Mouse (Mus musculus): ENCODE measurements around the gene Zfp39. TPM values are rescaled to one million over a fixed set of nuclear protein-coding genes. Genes with fewer than 3 reads are reported as not detected.

Zfp39 gene
- polyA plus RNA-seq, 2 experiments = 6.4 to 7.7 TPM

- ATAC-seq (ENCODE audit: low FRiP score, low read depth) = no peak
- no peaks in the 10 kb centered on the region for H3K27me3 ChIP-seq (ENCODE audit: control insufficient read depth, insufficient read depth, low read length)
- H3K4me1 ChIP-seq (ENCODE audit: control insufficient read depth, insufficient read depth, low read length) = no peaks in the 10 kb centered on the region
- H3K4me3 ChIP-seq (replicated peaks; ENCODE audit: low read length) = no peak overlapping the region
- WGBS = 78% methylated on average over 8 of the region's 8 CpGs
- no peak overlapping the region for H3K4me2 ChIP-seq (replicated peaks; ENCODE audit: low read depth, low read length, severe bottlenecking)
- H3K36me3 ChIP-seq (ENCODE audit: control insufficient read depth, insufficient read depth, low read length) = peaks cover 32% of the 10 kb centered on the region
- TF ChIP-seq POLR2A (IDR thresholded peaks at IDR 0.05; ENCODE audit: borderline replicate concordance, extremely low read depth, insufficient read depth, insufficient read length) = no peak
- DNase-seq (ENCODE audit: low spot score) = no peak
- H3K9ac ChIP-seq (ENCODE audit: low read depth, low read length, severe bottlenecking) = no peak overlapping the region
- no peak overlapping the region for H3K27ac ChIP-seq (replicated peaks; ENCODE audit: low read depth, low read length)
- no peaks in the 10 kb centered on the region for H3K9me3 ChIP-seq (ENCODE audit: control insufficient read depth, low read length)
Measured at GRCm38 (mm10) chr11:58883756-58884155, 20.3 kb downstream of the Zfp39 start.

DNA sequence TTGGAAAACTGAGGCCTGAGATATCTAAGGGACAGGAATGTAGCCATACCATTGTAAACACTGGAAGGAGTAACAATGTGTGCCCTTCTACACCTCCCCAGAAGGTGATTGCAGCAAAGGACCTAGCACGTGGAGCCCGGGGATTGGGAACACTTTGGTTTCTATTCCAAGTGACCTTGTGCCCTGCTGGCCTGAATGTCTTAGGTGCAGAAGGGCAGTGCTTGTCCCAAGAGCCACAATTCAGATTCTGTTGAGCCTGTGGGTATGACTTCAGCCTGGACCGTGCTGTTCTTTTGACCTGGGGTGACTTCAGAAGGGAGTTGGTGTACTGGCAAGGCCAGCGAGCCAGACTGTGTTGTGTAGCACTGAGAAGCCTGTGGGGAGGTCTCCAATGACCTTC, 33.1 kb downstream of the Zfp39 start:
- Histone ChIP-seq H3K9me3 (ENCODE audit: control insufficient read depth, low read length) (no peaks in the 10 kb centered on the region), H3K4me1 (ENCODE audit: control insufficient read depth, insufficient read depth, low read length) (peaks cover 8% of the 10 kb centered on the region; the same call in 1 of the 2 replicates), H3K36me3 (ENCODE audit: control insufficient read depth, insufficient read depth, low read length) (peaks cover 10% of the 10 kb centered on the region; the same call in 1 of the 2 replicates), H3K9ac (ENCODE audit: low read depth, low read length, severe bottlenecking) (no peak overlapping the region), H3K4me2 (replicated peaks; ENCODE audit: low read depth, low read length, severe bottlenecking) (no peak overlapping the region), H3K27ac (replicated peaks; ENCODE audit: low read depth, low read length) (no peak overlapping the region), H3K27me3 (ENCODE audit: control insufficient read depth, insufficient read depth, low read length) (no peaks in the 10 kb centered on the region), H3K4me3 (replicated peaks; ENCODE audit: low read length) (no peak overlapping the region)
- ATAC-seq (ENCODE audit: low FRiP score, low read depth) (no peak), DNase-seq (ENCODE audit: low spot score) (no peak)
- no peak for TF ChIP-seq POLR2A (IDR thresholded peaks at IDR 0.05; ENCODE audit: borderline replicate concordance, extremely low read depth, insufficient read depth, insufficient read length)
- 78% methylated on average over 4 of the region's 4 CpGs for WGBS

GRCm38 (mm10) chr11:58867954-58868330, 36.1 kb downstream of the Zfp39 start:
- Histone ChIP-seq H3K4me1 (ENCODE audit: control insufficient read depth, insufficient read depth, low read length) (peaks cover 8% of the 10 kb centered on the region; the same call in 1 of the 2 replicates), H3K4me2 (replicated peaks; ENCODE audit: low read depth, low read length, severe bottlenecking) (peak overlapping the region; percentile 54), H3K9me3 (ENCODE audit: control insufficient read depth, low read length) (no peaks in the 10 kb centered on the region), H3K27me3 (ENCODE audit: control insufficient read depth, insufficient read depth, low read length) (no peaks in the 10 kb centered on the region), H3K27ac (replicated peaks; ENCODE audit: low read depth, low read length) (no peak overlapping the region), H3K36me3 (ENCODE audit: control insufficient read depth, insufficient read depth, low read length) (0 out of 2 replicates have a peak, but pooled peaks cover 5% of the 10 kb centered on the region), H3K4me3 (replicated peaks; ENCODE audit: low read length) (peak overlapping the region; percentile 63), H3K9ac (ENCODE audit: low read depth, low read length, severe bottlenecking) (peak overlapping the region; percentile 79)
- no peak for DNase-seq (ENCODE audit: low spot score)
- 71% methylated on average over 6 of the region's 6 CpGs for WGBS
- no peak for TF ChIP-seq POLR2A (IDR thresholded peaks at IDR 0.05; ENCODE audit: borderline replicate concordance, extremely low read depth, insufficient read depth, insufficient read length)
- ATAC-seq (ENCODE audit: low FRiP score, low read depth) = no peak

GRCm38 (mm10) chr11:58867039-58867953, 36.7 kb downstream of the Zfp39 start, which contains the start of gene 2810021J22Rik:
TSS of gene 2810021J22Rik (plus strand) at chr11:58867216.
- peak; percentile 81 for DNase-seq (ENCODE audit: low spot score)
- Histone ChIP-seq H3K9ac (ENCODE audit: low read depth, low read length, severe bottlenecking) (peak within 1 kb of the TSS; percentile 79), H3K9me3 (ENCODE audit: control insufficient read depth, low read length) (no peaks in the 10 kb centered on the region), H3K4me2 (replicated peaks; ENCODE audit: low read depth, low read length, severe bottlenecking) (peak within 1 kb of the TSS; percentile 54), H3K27ac (replicated peaks; ENCODE audit: low read depth, low read length) (peak within 1 kb of the TSS; percentile 22), H3K4me3 (replicated peaks; ENCODE audit: low read length) (peak within 1 kb of the TSS; percentile 63), H3K36me3 (ENCODE audit: control insufficient read depth, insufficient read depth, low read length) (0 out of 2 replicates have a peak, but pooled peaks cover 5% of the 10 kb centered on the region), H3K27me3 (ENCODE audit: control insufficient read depth, insufficient read depth, low read length) (no peaks in the 10 kb centered on the region), H3K4me1 (ENCODE audit: control insufficient read depth, insufficient read depth, low read length) (peaks cover 8% of the 10 kb centered on the region; the same call in 1 of the 2 replicates)
- peak; percentile 88 for ATAC-seq (ENCODE audit: low FRiP score, low read depth)
- TF ChIP-seq POLR2A (IDR thresholded peaks at IDR 0.05; ENCODE audit: borderline replicate concordance, extremely low read depth, insufficient read depth, insufficient read length) = 0 out of 2 replicates have a peak, but pooled peaks have one; percentile 37
- WGBS = 5% methylated on average over 37 of the region's 37 CpGs

GRCm38 (mm10) chr11:58860744-58861143, 43.3 kb downstream of the Zfp39 start:
- Histone ChIP-seq H3K9ac (ENCODE audit: low read depth, low read length, severe bottlenecking) (no peak overlapping the region), H3K27ac (replicated peaks; ENCODE audit: low read depth, low read length) (no peak overlapping the region), H3K36me3 (ENCODE audit: control insufficient read depth, insufficient read depth, low read length) (peaks cover 44% of the 10 kb centered on the region), H3K4me3 (replicated peaks; ENCODE audit: low read length) (no peak overlapping the region), H3K9me3 (ENCODE audit: control insufficient read depth, low read length) (peaks cover 23% of the 10 kb centered on the region), H3K4me1 (ENCODE audit: control insufficient read depth, insufficient read depth, low read length) (no peaks in the 10 kb centered on the region), H3K27me3 (ENCODE audit: control insufficient read depth, insufficient read depth, low read length) (no peaks in the 10 kb centered on the region), H3K4me2 (replicated peaks; ENCODE audit: low read depth, low read length, severe bottlenecking) (no peak overlapping the region)
- no peak for TF ChIP-seq POLR2A (IDR thresholded peaks at IDR 0.05; ENCODE audit: borderline replicate concordance, extremely low read depth, insufficient read depth, insufficient read length)
- 93% methylated on average over 8 of the region's 8 CpGs for WGBS
- ATAC-seq (ENCODE audit: low FRiP score, low read depth) (no peak), DNase-seq (ENCODE audit: low spot score) (no peak)

Measured in limb, embryonic 14.5 days (tissue).